Mouse (Mus musculus) hindbrain, embryonic 13.5 days (tissue): Measurements from ENCODE around the gene Fig4. TPM values are rescaled to one million over a fixed set of nuclear protein-coding genes. Genes with fewer than 3 reads are reported as not detected.

ENCODE experiments used
- ATAC-seq: fragments of 200-750 bp; cut with Nextera tagmentation; 2 replicates; pipeline ENCODE4 v1.8.0; 2017; ENCODE audit warnings: moderate TSS enrichment; ENCODE audit not compliant: low FRiP score
- H3K27ac ChIP-seq: fragments of 300-500 bp; sonication (generic); 2 replicates; pipeline ENCODE4 v1.5.1; 2015; ENCODE audit warnings: inconsistent platforms, mild to moderate bottlenecking, moderate library complexity
- H3K27me3 ChIP-seq: fragments of 300-500 bp; sonication (generic); 2 replicates; pipeline ENCODE4 v1.6.1; 2015; ENCODE audit warnings: mild to moderate bottlenecking, inconsistent platforms
- H3K36me3 ChIP-seq: fragments of 300-500 bp; sonication (generic); 2 replicates; pipeline ENCODE4 v1.6.1; 2015; ENCODE audit warnings: mild to moderate bottlenecking, inconsistent platforms
- H3K4me1 ChIP-seq: fragments of 300-500 bp; sonication (generic); replicated peaks from 2 replicates; pipeline ENCODE4 v1.6.1; 2015; ENCODE audit warnings: inconsistent platforms
- H3K4me2 ChIP-seq: fragments of 300-500 bp; sonication (generic); 2 replicates; pipeline ENCODE4 v1.6.1; 2015; ENCODE audit warnings: inconsistent platforms, mild to moderate bottlenecking, moderate library complexity
- H3K4me3 ChIP-seq: fragments of 300-500 bp; sonication (generic); 2 replicates; pipeline ENCODE4 v1.5.1; 2015; ENCODE audit warnings: mild to moderate bottlenecking, inconsistent platforms
- H3K9ac ChIP-seq: fragments of 300-500 bp; sonication (generic); 2 replicates; pipeline ENCODE4 v1.6.1; 2015; ENCODE audit warnings: mild to moderate bottlenecking, inconsistent platforms
- H3K9me3 ChIP-seq: fragments of 300-500 bp; sonication (generic); 2 replicates; pipeline ENCODE4 v1.6.1; 2016; ENCODE audit warnings: inconsistent platforms
- WGBS: fragments of 180-500 bp; shearing (Covaris S2); methylation state at CpG from one replicate; pipeline ENCODE4 v1.1.7; 2015; 5-methylcytosine and 5-hydroxymethylcytosine counted together
- polyA plus RNA-seq: library from polyadenylated mRNA; unstranded; fragments of >200 nt; fragmentation: Nextera tagmentation; extraction: Ambion mirVana; gene quantifications from 2 replicates; pipeline ENCODE4 v1.2.1, GENCODE M21; 2015

Gene Fig4
- 28.0 and 29.1 TPM in 2 replicates for polyA plus RNA-seq

GRCm38 (mm10) chr10:41302689-41303431 is at the start of gene Fig4:
TSS of gene Fig4 (minus strand) at chr10:41303260.
- H3K4me2 ChIP-seq = peak within 1 kb of the TSS; percentile 70
- H3K27ac ChIP-seq = peak within 1 kb of the TSS; percentile 87
- no peaks in the 10 kb centered on the region for H3K36me3 ChIP-seq
- H3K9me3 ChIP-seq = no peaks in the 10 kb centered on the region
- under 1% methylated on average over 38 of the region's 38 CpGs for WGBS
- H3K27me3 ChIP-seq = no peaks in the 10 kb centered on the region
- peak within 1 kb of the TSS; percentile 90 for H3K9ac ChIP-seq
- peaks cover 11% of the 10 kb centered on the region for H3K4me1 ChIP-seq
- H3K4me3 ChIP-seq = peak within 1 kb of the TSS; percentile 87
- ATAC-seq = peak; percentile 93

- H3K36me3 ChIP-seq = no peaks in the 10 kb centered on the region
- no peaks in the 10 kb centered on the region for H3K27me3 ChIP-seq
- ATAC-seq = no peak
- WGBS = 92% methylated on average over 7 of the region's 7 CpGs
- no peak overlapping the region for H3K4me3 ChIP-seq
- H3K9ac ChIP-seq = no peak overlapping the region
- no peaks in the 10 kb centered on the region for H3K9me3 ChIP-seq
- no peak overlapping the region for H3K27ac ChIP-seq
- no peaks in the 10 kb centered on the region for H3K4me1 ChIP-seq
- H3K4me2 ChIP-seq = no peak overlapping the region
Observed at GRCm38 (mm10) chr10:41341346-41341745, 38.3 kb upstream of the Fig4 start.

GRCm38 (mm10) chr10:41332533-41333043 is 29.5 kb upstream of the Fig4 start:
- no peak overlapping the region for H3K4me3 ChIP-seq
- 83% methylated on average over 2 of the region's 2 CpGs for WGBS
- no peak overlapping the region for H3K4me2 ChIP-seq
- H3K9ac ChIP-seq = no peak overlapping the region
- H3K4me1 ChIP-seq = no peaks in the 10 kb centered on the region
- no peak for ATAC-seq
- no peaks in the 10 kb centered on the region for H3K36me3 ChIP-seq
- no peaks in the 10 kb centered on the region for H3K27me3 ChIP-seq
- H3K27ac ChIP-seq = no peak overlapping the region
- no peaks in the 10 kb centered on the region for H3K9me3 ChIP-seq

GRCm38 (mm10) chr10:41315866-41316265 is 12.8 kb upstream of the Fig4 start:
- ATAC-seq = no peak
- no peaks in the 10 kb centered on the region for H3K9me3 ChIP-seq
- no peak overlapping the region for H3K9ac ChIP-seq
- WGBS = 81% methylated on average over 3 of the region's 3 CpGs
- H3K4me2 ChIP-seq = no peak overlapping the region
- H3K27me3 ChIP-seq = no peaks in the 10 kb centered on the region
- no peak overlapping the region for H3K27ac ChIP-seq
- H3K36me3 ChIP-seq = no peaks in the 10 kb centered on the region
- H3K4me3 ChIP-seq = no peak overlapping the region
- no peaks in the 10 kb centered on the region for H3K4me1 ChIP-seq

GRCm38 (mm10) chr10:41308205-41308604 is 5.1 kb upstream of the Fig4 start:
- no peak overlapping the region for H3K9ac ChIP-seq
- 95% methylated on average over 4 of the region's 4 CpGs for WGBS
- no peaks in the 10 kb centered on the region for H3K27me3 ChIP-seq
- no peak overlapping the region for H3K4me3 ChIP-seq
- H3K4me2 ChIP-seq = no peak overlapping the region
- no peak overlapping the region for H3K27ac ChIP-seq
- no peaks in the 10 kb centered on the region for H3K9me3 ChIP-seq
- H3K4me1 ChIP-seq = no peaks in the 10 kb centered on the region
- ATAC-seq = no peak
- no peaks in the 10 kb centered on the region for H3K36me3 ChIP-seq

GRCm38 (mm10) chr10:41304961-41305455 is 1.9 kb upstream of the Fig4 start:
- Histone ChIP-seq H3K4me3 (no peak overlapping the region), H3K36me3 (no peaks in the 10 kb centered on the region), H3K27ac (no peak overlapping the region), H3K4me1 (peaks cover 11% of the 10 kb centered on the region), H3K9me3 (no peaks in the 10 kb centered on the region), H3K9ac (no peak overlapping the region), H3K4me2 (no peak overlapping the region), H3K27me3 (no peaks in the 10 kb centered on the region)
- ATAC-seq = no peak
- WGBS = 79% methylated on average over 9 of the region's 9 CpGs

GRCm38 (mm10) chr10:41303639-41304444 is 782 bp upstream of the Fig4 start, which contains the start of gene Ak9:
TSS of gene Ak9 (plus strand) at chr10:41303980.
- Histone ChIP-seq H3K27me3 (no peaks in the 10 kb centered on the region), H3K9me3 (no peaks in the 10 kb centered on the region), H3K36me3 (no peaks in the 10 kb centered on the region), H3K4me2 (peak within 1 kb of the TSS; percentile 70), H3K27ac (peak within 1 kb of the TSS; percentile 87), H3K4me3 (peak within 1 kb of the TSS; percentile 87), H3K9ac (peak within 1 kb of the TSS; percentile 90), H3K4me1 (peaks cover 11% of the 10 kb centered on the region)
- ATAC-seq = peak; percentile 84
- under 1% methylated on average over 25 of the region's 25 CpGs for WGBS

GRCm38 (mm10) chr10:41300161-41300560 is 2.9 kb downstream of the Fig4 start:
- Histone ChIP-seq H3K4me3 (no peak overlapping the region), H3K9me3 (no peaks in the 10 kb centered on the region), H3K27ac (no peak overlapping the region), H3K36me3 (no peaks in the 10 kb centered on the region), H3K4me1 (peaks cover 13% of the 10 kb centered on the region), H3K4me2 (no peak overlapping the region), H3K9ac (no peak overlapping the region), H3K27me3 (no peaks in the 10 kb centered on the region)
- 53% methylated on average over 1 of the region's 1 CpGs for WGBS
- ATAC-seq = no peak

- Histone ChIP-seq H3K4me2 (peak overlapping the region; percentile 38), H3K9me3 (no peaks in the 10 kb centered on the region), H3K27me3 (no peaks in the 10 kb centered on the region), H3K36me3 (no peaks in the 10 kb centered on the region), H3K4me3 (no peak overlapping the region), H3K4me1 (peaks cover 27% of the 10 kb centered on the region), H3K27ac (peak overlapping the region; percentile 0; the same call in 1 of the 2 replicates), H3K9ac (no peak overlapping the region)
- peak; percentile 81 for ATAC-seq
- 14% methylated on average over 7 of the region's 7 CpGs for WGBS
Observed at GRCm38 (mm10) chr10:41295145-41295544, 7.9 kb downstream of the Fig4 start.

GRCm38 (mm10) chr10:41294734-41295133 is 8.3 kb downstream of the Fig4 start:
- ATAC-seq = peak; percentile 73
- WGBS = 42% methylated on average over 11 of the region's 11 CpGs
- no peaks in the 10 kb centered on the region for H3K9me3 ChIP-seq

GRCm38 (mm10) chr10:41293019-41293418 is 10.0 kb downstream of the Fig4 start:
- H3K27me3 ChIP-seq = no peaks in the 10 kb centered on the region
- H3K9me3 ChIP-seq = no peaks in the 10 kb centered on the region
- H3K4me3 ChIP-seq = no peak overlapping the region
- H3K27ac ChIP-seq = no peak overlapping the region
- peaks cover 31% of the 10 kb centered on the region for H3K4me1 ChIP-seq
- H3K36me3 ChIP-seq = no peaks in the 10 kb centered on the region
- H3K9ac ChIP-seq = no peak overlapping the region
- H3K4me2 ChIP-seq = no peak overlapping the region
- no peak for ATAC-seq
- WGBS = 20% methylated on average over 7 of the region's 7 CpGs

More at GRCm38 (mm10) chr10:41294734-41295133, 8.3 kb downstream of the Fig4 start:
- Histone ChIP-seq H3K9ac (no peak overlapping the region), H3K4me1 (peaks cover 27% of the 10 kb centered on the region), H3K27ac (peak overlapping the region; percentile 0; the same call in 1 of the 2 replicates), H3K36me3 (no peaks in the 10 kb centered on the region), H3K27me3 (no peaks in the 10 kb centered on the region), H3K4me3 (no peak overlapping the region), H3K4me2 (peak overlapping the region; percentile 38)

GRCm38 (mm10) chr10:41291021-41291420 is 12.0 kb downstream of the Fig4 start:
- no peak overlapping the region for H3K4me3 ChIP-seq
- H3K9ac ChIP-seq = no peak overlapping the region
- no peaks in the 10 kb centered on the region for H3K27me3 ChIP-seq
- no peaks in the 10 kb centered on the region for H3K36me3 ChIP-seq
- H3K27ac ChIP-seq = no peak overlapping the region
- 86% methylated on average over 2 of the region's 2 CpGs for WGBS
- ATAC-seq = no peak
- H3K4me1 ChIP-seq = peaks cover 31% of the 10 kb centered on the region
- no peak overlapping the region for H3K4me2 ChIP-seq
- H3K9me3 ChIP-seq = no peaks in the 10 kb centered on the region
